Mouse (Mus musculus) natural killer cell, adult 2 months (primary cell): ENCODE measurements around the gene Pik3r5.

Experiments used
- DNase-seq, 2 experiments: peaks; one replicate each; pipeline ENCODE4 v3.0.0; 2022; ENCODE audit warnings: low spot score in 2 of 2

The Pik3r5 gene

GRCm38 (mm10) chr11:68400727-68401219 is 31.1 kb upstream of the Pik3r5 start, which contains the start of gene Ntn1:
TSS of gene Ntn1 (minus strand) at chr11:68400823.
- DNase-seq, result no peak

- DNase-seq, result no peak
Measured at GRCm38 (mm10) chr11:68401428-68401827, 30.5 kb upstream of the Pik3r5 start.

- DNase-seq, result peak; percentile 31 to 38
Measured at GRCm38 (mm10) chr11:68404185-68404584, 27.7 kb upstream of the Pik3r5 start.

- DNase-seq, result no peak
Measured at GRCm38 (mm10) chr11:68405576-68405975, 26.3 kb upstream of the Pik3r5 start.

- no peak for DNase-seq
Measured at GRCm38 (mm10) chr11:68407266-68407926, 24.5 kb upstream of the Pik3r5 start.

- DNase-seq, result peak; percentile 44 to 55
Measured at GRCm38 (mm10) chr11:68408127-68408526, 23.8 kb upstream of the Pik3r5 start.

GRCm38 (mm10) chr11:68417001-68417400 is 14.9 kb upstream of the Pik3r5 start:
- DNase-seq, result no peak

- DNase-seq, result peak; percentile 49 to 71
Measured at GRCm38 (mm10) chr11:68417831-68418230, 14.1 kb upstream of the Pik3r5 start.

- DNase-seq, result no peak
Measured at GRCm38 (mm10) chr11:68425492-68426315, 6.2 kb upstream of the Pik3r5 start.

GRCm38 (mm10) chr11:68427083-68427570 is 4.8 kb upstream of the Pik3r5 start:
- DNase-seq, result no peak

- DNase-seq, result no peak
Measured at GRCm38 (mm10) chr11:68430662-68431061, 1.3 kb upstream of the Pik3r5 start.

- peak in 1 of 2 experiments; percentile 49 for DNase-seq
Measured at GRCm38 (mm10) chr11:68432361-68433021, 570 bp downstream of the Pik3r5 start.

- no peak for DNase-seq
Measured at GRCm38 (mm10) chr11:68433534-68433933, 1.6 kb downstream of the Pik3r5 start.

GRCm38 (mm10) chr11:68434697-68435096 is 2.8 kb downstream of the Pik3r5 start:
- DNase-seq, result no peak

- DNase-seq, result peak; percentile 48 to 67
Measured at GRCm38 (mm10) chr11:68435601-68436000, 3.7 kb downstream of the Pik3r5 start.

GRCm38 (mm10) chr11:68436376-68436775 is 4.5 kb downstream of the Pik3r5 start:
- DNase-seq, result peak; percentile 73 to 85

GRCm38 (mm10) chr11:68440100-68440499 is 8.2 kb downstream of the Pik3r5 start:
- no peak for DNase-seq

GRCm38 (mm10) chr11:68440965-68441364 is 9.0 kb downstream of the Pik3r5 start:
- DNase-seq, result peak in 1 of 2 experiments; percentile 33

GRCm38 (mm10) chr11:68442346-68442745 is 10.4 kb downstream of the Pik3r5 start:
- peak; percentile 74 to 88 for DNase-seq

GRCm38 (mm10) chr11:68442983-68443638 is 11.2 kb downstream of the Pik3r5 start:
- peak in 1 of 2 experiments; percentile 28 for DNase-seq

GRCm38 (mm10) chr11:68445901-68446300 is 14.0 kb downstream of the Pik3r5 start:
- peak in 1 of 2 experiments; percentile 56 for DNase-seq
